Mouse (Mus musculus) limb, embryonic 12.5 days (tissue): Measurements from ENCODE around the gene Sprr2e. TPM values are rescaled to one million over a fixed set of nuclear protein-coding genes. Genes with fewer than 3 reads are reported as not detected.

ENCODE experiments used
- ATAC-seq: fragments of 200-750 bp; cut with Nextera tagmentation; 2 replicates; pipeline ENCODE4 v1.8.0; 2017; ENCODE audit warnings: low read depth, moderate TSS enrichment; ENCODE audit not compliant: insufficient number of reproducible peaks, insufficient read depth, low FRiP score, low TSS enrichment
- H3K27ac ChIP-seq: fragments of 300-500 bp; sonication (generic); 2 replicates; pipeline ENCODE4 v1.5.1; 2016; ENCODE audit warnings: mild to moderate bottlenecking, moderate library complexity
- H3K27me3 ChIP-seq: fragments of 300-500 bp; sonication (generic); 2 replicates; pipeline ENCODE4 v1.6.1; 2016; ENCODE audit warnings: mild to moderate bottlenecking, moderate library complexity
- H3K36me3 ChIP-seq: fragments of 300-500 bp; sonication (generic); 2 replicates; pipeline ENCODE4 v1.6.1; 2016; ENCODE audit warnings: mild to moderate bottlenecking, moderate library complexity
- H3K4me1 ChIP-seq: fragments of 300-500 bp; sonication (generic); replicated peaks from 2 replicates; pipeline ENCODE4 v1.6.1; 2016
- H3K4me2 ChIP-seq: fragments of 300-500 bp; sonication (generic); 2 replicates; pipeline ENCODE4 v1.6.1; 2016; ENCODE audit warnings: mild to moderate bottlenecking, moderate library complexity
- H3K4me3 ChIP-seq: fragments of 300-500 bp; sonication (generic); replicated peaks from 2 replicates; pipeline ENCODE4 v1.5.1; 2016; ENCODE audit warnings: mild to moderate bottlenecking
- H3K9ac ChIP-seq: fragments of 300-500 bp; sonication (generic); replicated peaks from 2 replicates; pipeline ENCODE4 v1.6.1; 2016; ENCODE audit warnings: mild to moderate bottlenecking, moderate library complexity
- H3K9me3 ChIP-seq: fragments of 300-500 bp; sonication (generic); 2 replicates; pipeline ENCODE4 v1.6.1; 2016; ENCODE audit warnings: mild to moderate bottlenecking, moderate library complexity
- WGBS: fragments of 180-500 bp; shearing (Covaris S2); methylation state at CpG from one replicate; pipeline ENCODE4 v1.1.7; 2016; 5-methylcytosine and 5-hydroxymethylcytosine counted together
- polyA plus RNA-seq: library from polyadenylated mRNA; unstranded; fragments of >200 nt; fragmentation: Nextera tagmentation; extraction: Ambion mirVana; gene quantifications from 2 replicates; pipeline ENCODE4 v1.2.1, GENCODE M21; 2016

Gene Sprr2e
- polyA plus RNA-seq: not detected in 2 replicates

GRCm38 (mm10) chr3:92351843-92352242 is at the start of gene Sprr2e:
Gene Sprr2e (plus strand): TSS chr3:92352143.
- no peaks in the 10 kb centered on the region for H3K4me1 ChIP-seq
- H3K9me3 ChIP-seq: no peaks in the 10 kb centered on the region
- no peak within 1 kb of the TSS for H3K9ac ChIP-seq
- no peak for ATAC-seq
- 71% methylated on average over 2 of the region's 2 CpGs for WGBS
- H3K4me3 ChIP-seq: no peak within 1 kb of the TSS
- no peaks in the 10 kb centered on the region for H3K27me3 ChIP-seq
- H3K36me3 ChIP-seq: no peaks in the 10 kb centered on the region
- H3K27ac ChIP-seq: no peak within 1 kb of the TSS
- H3K4me2 ChIP-seq: no peak within 1 kb of the TSS

- Histone ChIP-seq H3K4me2 (no peak overlapping the region), H3K4me1 (no peaks in the 10 kb centered on the region), H3K9me3 (no peaks in the 10 kb centered on the region), H3K4me3 (no peak overlapping the region), H3K27ac (no peak overlapping the region), H3K36me3 (no peaks in the 10 kb centered on the region), H3K9ac (no peak overlapping the region), H3K27me3 (no peaks in the 10 kb centered on the region)
- no peak for ATAC-seq
- WGBS: 77% methylated on average over 1 of the region's 1 CpGs
These were observed 44.5 kb upstream of the Sprr2e start for GRCm38 (mm10) chr3:92307406-92307805.

GRCm38 (mm10) chr3:92316320-92316719 is 35.6 kb upstream of the Sprr2e start, which contains the start of gene Sprr2b:
Gene Sprr2b (plus strand): TSS chr3:92316620.
- ATAC-seq: no peak
- Histone ChIP-seq H3K9me3 (no peaks in the 10 kb centered on the region), H3K27ac (no peak within 1 kb of the TSS), H3K36me3 (no peaks in the 10 kb centered on the region), H3K4me2 (no peak within 1 kb of the TSS), H3K4me1 (no peaks in the 10 kb centered on the region), H3K9ac (no peak within 1 kb of the TSS), H3K27me3 (no peaks in the 10 kb centered on the region), H3K4me3 (no peak within 1 kb of the TSS)
- WGBS: 85% methylated on average over 2 of the region's 2 CpGs

- no peaks in the 10 kb centered on the region for H3K27me3 ChIP-seq
- no peak overlapping the region for H3K4me3 ChIP-seq
- ATAC-seq: no peak
- H3K9ac ChIP-seq: no peak overlapping the region
- H3K9me3 ChIP-seq: no peaks in the 10 kb centered on the region
- H3K27ac ChIP-seq: no peak overlapping the region
- 76% methylated on average over 2 of the region's 2 CpGs for WGBS
- no peak overlapping the region for H3K4me2 ChIP-seq
- H3K4me1 ChIP-seq: no peaks in the 10 kb centered on the region
- H3K36me3 ChIP-seq: no peaks in the 10 kb centered on the region
These were observed 34.6 kb upstream of the Sprr2e start for GRCm38 (mm10) chr3:92317384-92317783.

GRCm38 (mm10) chr3:92336278-92336677 is 15.7 kb upstream of the Sprr2e start:
- WGBS: 67% methylated on average over 1 of the region's 1 CpGs
- H3K4me1 ChIP-seq: no peaks in the 10 kb centered on the region
- H3K4me2 ChIP-seq: no peak overlapping the region
- no peak overlapping the region for H3K9ac ChIP-seq
- no peak overlapping the region for H3K27ac ChIP-seq
- no peak overlapping the region for H3K4me3 ChIP-seq
- H3K36me3 ChIP-seq: no peaks in the 10 kb centered on the region
- no peaks in the 10 kb centered on the region for H3K9me3 ChIP-seq
- no peaks in the 10 kb centered on the region for H3K27me3 ChIP-seq
- no peak for ATAC-seq

- no peaks in the 10 kb centered on the region for H3K9me3 ChIP-seq
- H3K36me3 ChIP-seq: no peaks in the 10 kb centered on the region
- H3K27me3 ChIP-seq: no peaks in the 10 kb centered on the region
- WGBS: 87% methylated on average over 5 of the region's 5 CpGs
- H3K4me1 ChIP-seq: no peaks in the 10 kb centered on the region
- H3K27ac ChIP-seq: no peak within 1 kb of the TSS
- H3K4me3 ChIP-seq: no peak within 1 kb of the TSS
- no peak for ATAC-seq
- H3K9ac ChIP-seq: no peak within 1 kb of the TSS
- no peak within 1 kb of the TSS for H3K4me2 ChIP-seq
These were observed 13.1 kb upstream of the Sprr2e start, which contains the start of gene Sprr2d for GRCm38 (mm10) chr3:92338840-92339239. Gene Sprr2d (plus strand): TSS chr3:92339140.

- ATAC-seq: no peak
- Histone ChIP-seq H3K9ac (no peak overlapping the region), H3K27me3 (no peaks in the 10 kb centered on the region), H3K4me2 (no peak overlapping the region), H3K4me1 (no peaks in the 10 kb centered on the region), H3K36me3 (no peaks in the 10 kb centered on the region), H3K27ac (no peak overlapping the region), H3K9me3 (0 out of 2 replicates have a peak, but pooled peaks cover 4% of the 10 kb centered on the region), H3K4me3 (no peak overlapping the region)
These were observed 9.7 kb downstream of the Sprr2e start for GRCm38 (mm10) chr3:92361619-92362018.

- no peaks in the 10 kb centered on the region for H3K36me3 ChIP-seq
- no peak within 1 kb of the TSS for H3K4me3 ChIP-seq
- H3K27me3 ChIP-seq: no peaks in the 10 kb centered on the region
- WGBS: 72% methylated on average over 3 of the region's 3 CpGs
- no peak within 1 kb of the TSS for H3K4me2 ChIP-seq
- H3K9ac ChIP-seq: no peak within 1 kb of the TSS
- no peaks in the 10 kb centered on the region for H3K4me1 ChIP-seq
- no peak for ATAC-seq
- no peaks in the 10 kb centered on the region for H3K9me3 ChIP-seq
- no peak within 1 kb of the TSS for H3K27ac ChIP-seq
These were observed 12.9 kb downstream of the Sprr2e start, which contains the start of gene Sprr2f for GRCm38 (mm10) chr3:92364887-92365286. Gene Sprr2f (plus strand): TSS chr3:92365187.

GRCm38 (mm10) chr3:92373613-92374012 is 21.7 kb downstream of the Sprr2e start:
- no peak overlapping the region for H3K4me2 ChIP-seq
- no peaks in the 10 kb centered on the region for H3K4me1 ChIP-seq
- no peaks in the 10 kb centered on the region for H3K9me3 ChIP-seq
- WGBS: 75% methylated on average over 2 of the region's 2 CpGs
- H3K27ac ChIP-seq: no peak overlapping the region
- H3K36me3 ChIP-seq: no peaks in the 10 kb centered on the region
- no peaks in the 10 kb centered on the region for H3K27me3 ChIP-seq
- no peak overlapping the region for H3K4me3 ChIP-seq
- H3K9ac ChIP-seq: no peak overlapping the region
- ATAC-seq: no peak

- 78% methylated on average over 1 of the region's 1 CpGs for WGBS
These were observed 33.4 kb downstream of the Sprr2e start, which contains the start of gene Sprr2h for GRCm38 (mm10) chr3:92385385-92385784. Gene Sprr2h (plus strand): TSS chr3:92385685.

GRCm38 (mm10) chr3:92394301-92394700 is 42.4 kb downstream of the Sprr2e start:
- Histone ChIP-seq H3K9ac (no peak overlapping the region), H3K27ac (no peak overlapping the region), H3K4me2 (no peak overlapping the region), H3K27me3 (no peaks in the 10 kb centered on the region), H3K4me3 (no peak overlapping the region), H3K9me3 (no peaks in the 10 kb centered on the region), H3K4me1 (no peaks in the 10 kb centered on the region), H3K36me3 (no peaks in the 10 kb centered on the region)
- WGBS: 61% methylated on average over 1 of the region's 1 CpGs
- no peak for ATAC-seq

More at GRCm38 (mm10) chr3:92385385-92385784, 33.4 kb downstream of the Sprr2e start, which contains the start of gene Sprr2h:
- no peak for ATAC-seq
- Histone ChIP-seq H3K9ac (no peak within 1 kb of the TSS), H3K4me3 (no peak within 1 kb of the TSS), H3K4me2 (no peak within 1 kb of the TSS), H3K9me3 (no peaks in the 10 kb centered on the region), H3K27me3 (no peaks in the 10 kb centered on the region), H3K36me3 (no peaks in the 10 kb centered on the region), H3K27ac (no peak within 1 kb of the TSS), H3K4me1 (no peaks in the 10 kb centered on the region)
